Mouse (Mus musculus) myocyte (in vitro differentiated cells): Measurements from ENCODE around the gene Arl13b. TPM values are rescaled to one million over a fixed set of nuclear protein-coding genes. Genes with fewer than 3 reads are reported as not detected.

Source experiments
- H3K27me3 ChIP-seq: one replicate; pipeline ENCODE4 v1.6.1; 2011; ENCODE audit not compliant: control insufficient read depth, insufficient read depth, insufficient read length
- H3K36me3 ChIP-seq: one replicate; pipeline ENCODE4 v1.6.1; 2011; ENCODE audit not compliant: control insufficient read depth, insufficient read depth
- H3K4me2 ChIP-seq: one replicate; pipeline ENCODE4 v1.6.1; 2011; ENCODE audit warnings: low read depth, control low read depth
- H3K4me3 ChIP-seq: one replicate; pipeline ENCODE4 v1.5.1; 2011; ENCODE audit warnings: mild to moderate bottlenecking, control low read depth, moderate library complexity
- H3K79me2 ChIP-seq: one replicate; pipeline ENCODE4 v1.6.1; 2011; ENCODE audit not compliant: control insufficient read depth, insufficient read depth
- H3ac ChIP-seq: one replicate; pipeline ENCODE4 v1.6.1; 2011; ENCODE audit not compliant: control insufficient read depth, insufficient read length
- CEBPB ChIP-seq: IDR thresholded peaks from 2 replicates; pipeline ENCODE4 v1.6.1; 2011; ENCODE audit warnings: mild to moderate bottlenecking, moderate library complexity; ENCODE audit not compliant: poor library complexity, insufficient read depth, severe bottlenecking
- E2F4 ChIP-seq: IDR thresholded peaks from one replicate; pipeline ENCODE4 v1.6.1; 2011; ENCODE audit warnings: mild to moderate bottlenecking, control low read depth, moderate library complexity; ENCODE audit not compliant: insufficient read depth
- MAX ChIP-seq: IDR thresholded peaks from one replicate; pipeline ENCODE4 v1.6.1; 2011; ENCODE audit warnings: low read depth, mild to moderate bottlenecking, control low read depth
- MYOD1 ChIP-seq, 3 experiments: IDR thresholded peaks; one replicate each; pipeline ENCODE4 v1.6.1; 2011; ENCODE audit warnings: control low read depth in 2 of 3, low read depth in 2 of 3, mild to moderate bottlenecking in 2 of 3, moderate library complexity in 1 of 3; ENCODE audit not compliant: insufficient read length in 2 of 3, control insufficient read depth in 1 of 3
- MYOG ChIP-seq, 3 experiments: IDR thresholded peaks; one replicate each; pipeline ENCODE4 v1.6.1; 2011; ENCODE audit warnings: control low read depth in 2 of 3, low read depth in 2 of 3, mild to moderate bottlenecking in 2 of 3; ENCODE audit not compliant: insufficient read length in 2 of 3, control insufficient read depth in 1 of 3, insufficient read depth in 1 of 3
- POLR2A ChIP-seq: IDR thresholded peaks from one replicate; pipeline ENCODE4 v1.6.1; 2011; ENCODE audit warnings: low read depth, mild to moderate bottlenecking, control low read depth, moderate library complexity; ENCODE audit not compliant: insufficient read length
- POLR2AphosphoS2 ChIP-seq: IDR thresholded peaks from one replicate; pipeline ENCODE4 v1.6.1; 2011; ENCODE audit warnings: low read depth, control low read depth; ENCODE audit not compliant: insufficient read length
- REST ChIP-seq: IDR thresholded peaks from one replicate; pipeline ENCODE4 v1.6.1; 2011; ENCODE audit warnings: mild to moderate bottlenecking, control low read depth, moderate library complexity; ENCODE audit not compliant: insufficient read depth, insufficient read length
- SRF ChIP-seq: IDR thresholded peaks from one replicate; pipeline ENCODE4 v1.6.1; 2011; ENCODE audit warnings: low read depth; ENCODE audit not compliant: control insufficient read depth, insufficient read length
- TCF12 ChIP-seq: IDR thresholded peaks from one replicate; pipeline ENCODE4 v1.6.1; 2011; ENCODE audit warnings: mild to moderate bottlenecking, control low read depth; ENCODE audit not compliant: poor library complexity, insufficient read depth, severe bottlenecking
- TCF3 ChIP-seq: IDR thresholded peaks from one replicate; pipeline ENCODE4 v1.6.1; 2011; ENCODE audit warnings: low read depth, control low read depth; ENCODE audit not compliant: insufficient read length
- USF1 ChIP-seq: IDR thresholded peaks from one replicate; pipeline ENCODE4 v1.6.1; 2011; ENCODE audit warnings: low read depth, mild to moderate bottlenecking, control low read depth, moderate library complexity
- polyA plus RNA-seq: library from polyadenylated mRNA; unstranded; fragments of >200 nt; fragmentation: generic; extraction: Trizol; gene quantifications from one replicate; pipeline ENCODE4 v1.2.1, GENCODE M21; 2012; ENCODE audit warnings: missing spikeins

The Arl13b gene
- polyA plus RNA-seq, 1 experiment: 5.3 TPM

DNA sequence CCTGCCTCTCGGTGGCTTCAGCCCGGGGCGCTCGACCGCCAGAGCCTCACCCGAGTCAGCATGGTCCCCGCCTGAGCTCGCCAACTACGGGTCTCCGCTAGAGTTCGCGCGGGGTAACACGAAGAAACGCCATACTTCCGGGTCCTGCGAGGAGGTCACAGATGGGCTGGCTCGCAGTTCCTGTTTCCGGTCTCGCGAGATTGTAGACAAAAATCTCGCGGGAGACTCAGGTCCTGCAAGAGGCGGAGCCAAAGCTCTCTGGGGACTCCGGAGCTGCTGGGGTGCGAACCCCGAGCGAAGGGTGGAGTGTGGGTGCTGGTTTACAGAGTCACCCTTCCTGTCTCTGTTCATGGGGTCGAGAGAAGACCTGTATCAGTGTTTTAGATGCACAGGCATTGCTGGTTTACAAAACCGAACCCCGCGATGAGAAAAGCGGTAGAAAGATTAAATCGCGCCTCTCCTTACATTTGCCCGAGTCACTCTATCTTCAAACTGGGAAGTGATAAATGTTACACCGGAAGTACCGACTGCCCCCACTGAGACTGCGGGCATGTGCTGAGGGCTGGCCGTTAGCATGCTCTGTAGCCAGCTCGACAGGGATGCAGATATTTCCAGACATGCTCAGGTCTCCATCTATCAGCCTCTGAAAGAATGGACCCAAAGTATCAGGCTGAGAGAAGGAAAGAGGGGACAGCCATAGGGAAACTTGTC lies 60.1 kb downstream of the Arl13b start, which contains the start of gene Nsun3:
Nsun3 (minus strand) TSS at position 198 of the 711 bp plus-strand sequence.
- TF ChIP-seq POLR2A: peak; percentile 77
- no peak for TF ChIP-seq REST
- peak; percentile 57 for TF ChIP-seq POLR2AphosphoS2
- TF ChIP-seq MAX: no peak
- TF ChIP-seq USF1: no peak
- no peak for TF ChIP-seq TCF3
- no peak for TF ChIP-seq CEBPB
- no peak for TF ChIP-seq MYOD1 (IDR thresholded peaks at IDR 0.05; ENCODE audit: control insufficient read depth in 1 of 3, insufficient read length in 2 of 3, low read depth in 2 of 3)
- no peak for TF ChIP-seq E2F4
- TF ChIP-seq SRF: no peak
- no peak for TF ChIP-seq TCF12
- TF ChIP-seq MYOG (IDR thresholded peaks at IDR 0.05; ENCODE audit: control insufficient read depth in 1 of 3, insufficient read depth in 1 of 3, insufficient read length in 2 of 3, low read depth in 2 of 3): peak in 1 of 3 experiments; percentile 28
- peak within 1 kb of the TSS; percentile 53 for H3K4me3 ChIP-seq

DNA sequence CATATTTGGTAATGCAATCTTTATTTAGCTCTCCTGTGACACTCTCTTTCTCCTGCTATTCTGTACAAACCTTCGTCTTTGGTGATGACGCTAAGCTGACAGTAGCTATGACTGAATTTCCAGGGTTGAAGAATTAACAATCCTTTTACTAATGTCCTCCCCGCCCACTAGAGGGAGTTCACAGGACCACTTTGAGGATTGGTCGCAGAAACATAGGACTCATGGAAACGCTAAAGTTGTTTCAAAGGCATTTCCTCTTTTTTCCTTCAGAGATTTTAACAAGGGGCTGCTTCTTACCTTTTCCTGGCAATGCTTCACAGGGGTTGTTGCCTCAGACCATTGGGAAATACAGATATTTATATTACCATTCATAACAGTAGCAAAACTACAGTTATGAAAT lies 64.6 kb downstream of the Arl13b start:
- no peak overlapping the region for H3K4me2 ChIP-seq
- no peaks in the 10 kb centered on the region for H3K79me2 ChIP-seq
- TF ChIP-seq USF1 (no peak), POLR2AphosphoS2 (no peak), TCF12 (no peak)
- H3ac ChIP-seq: no peak overlapping the region
- no peaks in the 10 kb centered on the region for H3K36me3 ChIP-seq
- H3K27me3 ChIP-seq: no peaks in the 10 kb centered on the region
- no peak overlapping the region for H3K4me3 ChIP-seq

More for the DNA sequence above, 60.1 kb downstream of the Arl13b start, which contains the start of gene Nsun3:
- Histone ChIP-seq H3K27me3 (no peaks in the 10 kb centered on the region), H3ac (peak within 1 kb of the TSS; percentile 73), H3K79me2 (no peaks in the 10 kb centered on the region), H3K4me2 (peak within 1 kb of the TSS; percentile 79), H3K36me3 (no peaks in the 10 kb centered on the region)

DNA sequence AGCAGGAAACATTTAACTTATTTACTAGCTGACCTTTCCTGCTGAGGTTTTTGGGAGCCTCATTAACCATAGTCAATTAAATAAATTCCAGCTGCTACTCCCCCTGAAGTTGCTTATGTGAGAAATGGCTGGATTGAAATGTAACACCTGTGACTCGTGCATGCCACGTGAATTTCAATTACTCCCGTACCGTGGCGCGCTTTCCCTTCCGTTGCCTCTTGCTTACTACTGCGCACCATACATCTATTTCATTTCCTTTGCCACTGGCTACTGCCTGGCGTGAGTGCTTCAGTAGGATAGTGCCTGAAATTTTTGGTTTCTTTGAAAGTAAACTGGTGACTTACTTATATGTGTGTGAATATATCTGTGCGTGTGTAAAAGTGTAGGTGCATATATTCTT lies 68.6 kb downstream of the Arl13b start:
- H3K36me3 ChIP-seq: no peaks in the 10 kb centered on the region
- no peak overlapping the region for H3ac ChIP-seq
- H3K79me2 ChIP-seq: no peaks in the 10 kb centered on the region
- H3K27me3 ChIP-seq: no peaks in the 10 kb centered on the region
- TF ChIP-seq E2F4 (no peak), REST (no peak), POLR2AphosphoS2 (no peak), USF1 (no peak)
- H3K4me2 ChIP-seq: no peak overlapping the region
- no peak overlapping the region for H3K4me3 ChIP-seq

GRCm38 (mm10) chr16:62776034-62776433 lies 70.8 kb downstream of the Arl13b start:
- TF ChIP-seq MYOG (IDR thresholded peaks at IDR 0.05; ENCODE audit: control insufficient read depth in 1 of 3, insufficient read depth in 1 of 3, insufficient read length in 2 of 3, low read depth in 2 of 3) (no peak), REST (no peak), TCF12 (no peak), SRF (no peak), MYOD1 (IDR thresholded peaks at IDR 0.05; ENCODE audit: control insufficient read depth in 1 of 3, insufficient read length in 2 of 3, low read depth in 2 of 3) (no peak), USF1 (no peak), POLR2A (no peak), POLR2AphosphoS2 (no peak), CEBPB (no peak)
- no peak overlapping the region for H3ac ChIP-seq
- H3K27me3 ChIP-seq: no peaks in the 10 kb centered on the region
- no peaks in the 10 kb centered on the region for H3K36me3 ChIP-seq
- H3K79me2 ChIP-seq: no peaks in the 10 kb centered on the region
- H3K4me2 ChIP-seq: no peak overlapping the region
- no peak overlapping the region for H3K4me3 ChIP-seq

DNA sequence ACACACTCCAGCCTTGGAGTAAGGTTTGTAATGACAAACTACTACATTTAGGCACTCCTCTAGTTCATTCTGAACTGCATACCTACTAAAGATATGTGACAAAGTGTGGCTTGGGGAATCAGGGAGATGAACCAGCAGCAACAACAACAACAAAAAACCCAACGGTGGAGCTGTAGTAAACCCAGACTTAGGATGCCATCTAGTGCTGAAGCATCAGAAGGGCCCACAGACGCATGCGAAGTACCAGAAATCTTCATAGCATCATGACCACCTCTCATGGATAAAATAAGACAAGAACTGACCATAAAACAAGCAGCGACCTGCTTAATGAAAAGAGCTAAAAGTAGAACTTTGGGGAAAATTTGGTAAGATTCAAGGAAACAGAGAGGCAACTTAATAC lies 73.4 kb downstream of the Arl13b start:
- Histone ChIP-seq H3K27me3 (no peaks in the 10 kb centered on the region), H3ac (no peak overlapping the region), H3K79me2 (no peaks in the 10 kb centered on the region), H3K4me2 (no peak overlapping the region), H3K4me3 (no peak overlapping the region), H3K36me3 (no peaks in the 10 kb centered on the region)
- TF ChIP-seq POLR2A: no peak
- no peak for TF ChIP-seq TCF3
- TF ChIP-seq SRF: no peak
- TF ChIP-seq MYOG (IDR thresholded peaks at IDR 0.05; ENCODE audit: control insufficient read depth in 1 of 3, insufficient read depth in 1 of 3, insufficient read length in 2 of 3, low read depth in 2 of 3): no peak
- no peak for TF ChIP-seq POLR2AphosphoS2
